Mouse (Mus musculus): ENCODE results near the gene Gm3404.
"Not testable (repeated sequence)": the region's sequence is repeated elsewhere in the genome, so short reads cannot be mapped to it uniquely, and the experiment has no call there.

Gene Gm3404

GRCm38 (mm10) chr5:146525501-146525900 is at the start of gene Gm3404:
Gm3404 (plus strand) TSS chr5:146525801.
- in situ Hi-C loops (cut with MboI; ENCODE audit: unreplicated experiment in 2 of 2), result not testable (repeated sequence)

DNA sequence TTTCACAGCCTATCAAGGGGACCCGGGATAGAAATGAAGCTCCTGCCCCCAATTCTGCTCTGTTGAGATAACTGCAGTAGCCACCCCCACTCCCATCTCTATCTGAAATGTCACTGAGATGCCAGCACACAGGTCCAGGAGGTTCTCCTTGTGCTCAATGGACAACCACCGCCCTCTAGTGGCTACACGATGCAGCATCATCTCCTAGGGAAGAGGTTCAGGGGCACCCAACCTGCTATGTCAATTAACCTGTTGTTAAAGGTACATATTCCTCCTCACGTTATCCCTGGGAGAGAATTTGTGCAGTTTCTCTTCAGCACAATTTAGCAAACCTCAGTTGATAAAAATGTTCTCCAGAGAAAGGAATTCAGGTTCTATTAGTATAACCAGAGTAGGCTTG is 46.0 kb upstream of the Gm3404 start:
- in situ Hi-C loops (cut with MboI; ENCODE audit: unreplicated experiment in 2 of 2), result loop anchor here in 1 of 2 experiments (5.0 to 25.0 kb wide), 4 partner anchors 145 to 1467 kb away; partner anchors contain the start of genes 1700001J03Rik and Zfp655

DNA sequence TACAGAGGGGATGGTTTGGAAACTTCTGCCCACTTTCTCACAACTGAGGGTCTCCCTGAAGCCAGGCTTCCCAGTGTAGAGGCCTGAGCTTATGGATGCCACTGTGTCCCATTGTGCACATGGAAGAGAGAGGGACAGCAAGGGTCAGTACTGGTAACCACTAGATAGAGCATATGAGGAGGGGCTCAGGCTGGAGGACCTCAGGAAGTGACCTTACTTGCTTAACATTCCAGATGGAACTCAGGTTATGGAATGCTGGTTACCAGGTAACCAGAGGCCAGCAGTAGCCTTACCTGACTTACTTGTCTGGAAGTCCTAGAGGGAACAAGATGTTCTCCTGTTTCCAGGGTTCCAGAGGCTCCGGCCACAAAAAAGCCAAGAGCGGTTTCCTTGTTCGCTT is 43.9 kb upstream of the Gm3404 start, which contains the start of gene Gm6408:
Gene Gm6408 (plus strand): TSS at position 301 of the 400 bp plus-strand sequence.
- in situ Hi-C loops (cut with MboI; ENCODE audit: unreplicated experiment in 2 of 2), result loop anchor here in 1 of 2 experiments (25.0 kb wide), 2 partner anchors 1244 to 1469 kb away; partner anchors contain the start of gene Zfp655

DNA sequence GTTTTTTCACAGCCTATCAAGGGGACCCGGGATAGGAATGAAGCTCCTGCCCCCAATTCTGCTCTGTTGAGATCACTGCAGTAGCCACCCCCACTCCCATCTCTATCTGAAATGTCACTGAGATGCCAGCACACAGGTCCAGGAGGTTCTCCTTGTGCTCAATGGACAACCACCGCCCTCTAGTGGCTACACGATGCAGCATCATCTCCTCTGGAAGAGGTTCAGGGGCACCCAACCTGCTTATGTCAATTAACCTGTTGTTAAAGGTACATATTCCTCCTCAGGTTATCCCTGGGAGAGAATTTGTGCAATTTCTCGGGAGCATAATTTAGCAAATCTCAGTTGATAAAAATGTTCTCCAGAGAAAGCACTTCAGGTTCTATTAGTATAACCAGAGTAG is 36.6 kb upstream of the Gm3404 start:
- in situ Hi-C loops (cut with MboI; ENCODE audit: unreplicated experiment in 2 of 2), result loop anchor here in 1 of 2 experiments (25.0 kb wide), 2 partner anchors 1252 to 1477 kb away; partner anchors contain the start of gene Zfp655

DNA sequence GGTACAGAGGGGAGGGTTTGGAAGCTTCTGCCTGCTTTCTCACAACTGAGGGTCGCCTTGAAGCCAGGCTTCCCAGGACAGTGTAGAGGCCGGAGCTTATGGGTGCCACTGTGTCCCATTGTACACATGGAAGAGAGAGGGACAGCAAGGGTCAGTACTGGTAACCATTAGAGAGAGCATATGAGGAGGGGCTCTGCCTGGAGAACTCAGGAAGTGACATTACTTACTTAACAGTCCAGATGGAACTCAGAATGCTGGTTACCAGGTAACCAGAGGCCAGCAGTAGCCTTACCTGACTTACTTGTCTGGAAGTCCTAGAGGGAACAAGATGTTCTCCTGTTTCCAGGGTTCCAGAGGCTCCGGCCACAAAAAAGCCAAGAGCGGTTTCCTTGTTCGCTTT is 34.5 kb upstream of the Gm3404 start, which contains the start of gene Gm6370:
Gene Gm6370 (plus strand): TSS at position 301 of the 400 bp plus-strand sequence.
- in situ Hi-C loops (cut with MboI; ENCODE audit: unreplicated experiment in 2 of 2), result loop anchor here in 1 of 2 experiments (25.0 kb wide), 2 partner anchors 1254 to 1479 kb away; partner anchors contain the start of gene Zfp655

DNA sequence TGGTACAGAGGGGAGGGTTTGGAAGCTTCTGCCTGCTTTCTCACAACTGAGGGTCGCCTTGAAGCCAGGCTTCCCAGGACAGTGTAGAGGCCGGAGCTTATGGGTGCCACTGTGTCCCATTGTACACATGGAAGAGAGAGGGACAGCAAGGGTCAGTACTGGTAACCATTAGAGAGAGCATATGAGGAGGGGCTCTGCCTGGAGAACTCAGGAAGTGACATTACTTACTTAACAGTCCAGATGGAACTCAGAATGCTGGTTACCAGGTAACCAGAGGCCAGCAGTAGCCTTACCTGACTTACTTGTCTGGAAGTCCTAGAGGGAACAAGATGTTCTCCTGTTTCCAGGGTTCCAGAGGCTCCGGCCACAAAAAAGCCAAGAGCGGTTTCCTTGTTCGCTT is 23.5 kb upstream of the Gm3404 start, which contains the start of gene 4930449I24Rik:
Gene 4930449I24Rik (plus strand): TSS at position 301 of the 400 bp plus-strand sequence.
- in situ Hi-C loops (cut with MboI; ENCODE audit: unreplicated experiment in 2 of 2), result not testable (repeated sequence)

DNA sequence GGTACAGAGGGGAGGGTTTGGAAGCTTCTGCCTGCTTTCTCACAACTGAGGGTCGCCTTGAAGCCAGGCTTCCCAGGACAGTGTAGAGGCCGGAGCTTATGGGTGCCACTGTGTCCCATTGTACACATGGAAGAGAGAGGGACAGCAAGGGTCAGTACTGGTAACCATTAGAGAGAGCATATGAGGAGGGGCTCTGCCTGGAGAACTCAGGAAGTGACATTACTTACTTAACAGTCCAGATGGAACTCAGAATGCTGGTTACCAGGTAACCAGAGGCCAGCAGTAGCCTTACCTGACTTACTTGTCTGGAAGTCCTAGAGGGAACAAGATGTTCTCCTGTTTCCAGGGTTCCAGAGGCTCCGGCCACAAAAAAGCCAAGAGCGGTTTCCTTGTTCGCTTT is 11.8 kb upstream of the Gm3404 start, which contains the start of gene Gm3402:
Gene Gm3402 (plus strand): TSS at position 301 of the 400 bp plus-strand sequence.
- in situ Hi-C loops (cut with MboI; ENCODE audit: unreplicated experiment in 2 of 2), result not testable (repeated sequence)

GRCm38 (mm10) chr5:146537347-146537746 is 11.7 kb downstream of the Gm3404 start, which contains the start of gene Gm3409:
Gm3409 (plus strand) TSS chr5:146537647.
- in situ Hi-C loops (cut with MboI; ENCODE audit: unreplicated experiment in 2 of 2), result not testable (repeated sequence)

DNA sequence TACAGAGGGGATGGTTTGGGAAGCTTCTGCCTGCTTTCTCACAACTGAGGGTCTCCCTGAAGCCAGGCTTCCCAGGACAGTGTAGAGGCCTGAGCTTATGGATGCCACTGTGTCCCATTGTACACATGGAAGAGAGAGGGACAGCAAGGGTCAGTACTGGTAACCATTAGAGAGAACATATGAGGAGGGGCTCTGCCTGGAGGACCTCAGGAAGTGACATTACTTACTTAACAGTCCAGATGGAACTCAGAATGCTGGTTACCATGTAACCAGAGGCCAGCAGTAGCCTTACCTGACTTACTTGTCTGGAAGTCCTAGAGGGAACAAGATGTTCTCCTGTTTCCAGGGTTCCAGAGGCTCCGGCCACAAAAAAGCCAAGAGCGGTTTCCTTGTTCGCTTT is 30.2 kb downstream of the Gm3404 start, which contains the start of gene Gm3415:
Gene Gm3415 (plus strand): TSS at position 301 of the 400 bp plus-strand sequence.
- in situ Hi-C loops (cut with MboI; ENCODE audit: unreplicated experiment in 2 of 2), result loop anchor here in 1 of 2 experiments (25.0 kb wide), 2 partner anchors 681 to 756 kb away; partner anchors contain the start of genes Cdx2 and Urad

GRCm38 (mm10) chr5:146564259-146564658 is 38.7 kb downstream of the Gm3404 start:
- in situ Hi-C loops (cut with MboI; ENCODE audit: unreplicated experiment in 2 of 2), result loop anchor here (5.0 to 25.0 kb wide), 5 partner anchors 108 to 753 kb away; partner anchors contain the start of genes Cdx2 (in 1 of the 2) and Urad (in 1 of the 2)

GRCm38 (mm10) chr5:146567054-146567453 is 41.5 kb downstream of the Gm3404 start:
- in situ Hi-C loops (cut with MboI; ENCODE audit: unreplicated experiment in 2 of 2), result loop anchor here in 1 of 2 experiments (5.0 to 25.0 kb wide), 3 partner anchors 105 to 745 kb away; partner anchors contain the start of genes Cdx2 and Urad

DNA sequence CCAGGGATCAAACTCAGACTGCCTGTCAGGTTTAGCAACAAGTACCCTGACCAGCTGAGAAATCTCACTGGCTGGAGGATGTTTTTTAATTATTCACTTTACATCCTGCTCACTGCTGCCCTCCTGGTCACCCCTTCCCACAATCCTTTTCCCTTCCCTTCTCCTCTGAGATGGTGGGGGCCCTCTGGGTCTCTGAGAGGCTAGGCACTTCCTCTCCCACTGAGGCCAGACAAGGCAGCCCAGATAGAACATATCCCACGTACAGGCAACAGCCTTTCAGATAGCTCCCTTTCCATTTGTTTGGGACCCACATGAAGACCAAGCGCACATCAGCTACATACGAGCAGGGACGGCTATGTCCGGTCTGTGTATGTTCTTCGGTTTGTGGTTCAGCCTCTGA is 44.6 kb downstream of the Gm3404 start:
- in situ Hi-C loops (cut with MboI; ENCODE audit: unreplicated experiment in 2 of 2), result loop anchor here in 1 of 2 experiments (10.0 to 25.0 kb wide), 3 partner anchors 325 to 742 kb away; partner anchors contain the start of genes Cdx2 and Urad

DNA sequence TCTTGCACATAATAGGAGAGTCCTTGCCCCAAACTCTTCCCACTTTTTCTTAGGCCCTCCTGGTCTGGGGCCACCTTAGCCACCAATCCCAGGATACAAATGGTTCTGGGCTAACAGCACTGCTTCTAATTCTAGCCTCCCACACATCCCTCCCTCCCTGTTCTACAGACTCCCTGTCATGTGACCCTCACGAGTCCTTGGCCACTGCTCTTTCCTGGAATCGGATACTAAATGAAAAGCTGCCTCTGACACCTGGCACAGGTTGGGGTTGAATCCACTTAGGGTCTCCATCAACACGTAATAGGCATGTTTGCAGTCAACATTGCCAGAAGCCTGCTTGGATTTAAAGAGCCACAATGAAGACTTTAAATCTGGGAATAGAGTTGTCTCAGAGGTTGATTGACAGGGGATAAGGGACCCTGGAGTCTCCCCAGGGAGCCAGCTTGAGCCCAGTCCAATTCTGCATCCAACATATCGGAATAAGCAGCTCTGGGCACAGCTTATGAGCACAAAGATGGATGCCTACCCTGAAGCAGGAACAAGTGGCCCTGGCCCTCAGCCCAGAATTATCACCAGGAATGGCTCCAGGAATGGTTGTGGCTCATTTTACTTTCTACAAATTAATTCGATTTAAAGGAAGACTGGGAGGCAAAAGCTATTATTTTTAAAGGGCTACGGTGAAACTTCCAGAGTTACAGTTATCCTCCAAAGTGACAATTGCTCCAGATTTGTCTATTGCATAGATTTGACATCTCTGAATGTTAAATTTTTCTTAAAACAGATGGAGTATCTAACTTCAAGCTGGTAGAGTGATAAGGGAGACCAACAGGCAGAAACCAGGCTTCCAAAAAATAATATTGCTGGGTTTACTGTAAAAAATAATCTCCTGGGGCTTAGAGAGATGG is 46.5 kb downstream of the Gm3404 start:
- in situ Hi-C loops (cut with MboI; ENCODE audit: unreplicated experiment in 2 of 2), result loop anchor here in 1 of 2 experiments (10.0 to 25.0 kb wide), 3 partner anchors 323 to 740 kb away; partner anchors contain the start of genes Cdx2 and Urad

DNA sequence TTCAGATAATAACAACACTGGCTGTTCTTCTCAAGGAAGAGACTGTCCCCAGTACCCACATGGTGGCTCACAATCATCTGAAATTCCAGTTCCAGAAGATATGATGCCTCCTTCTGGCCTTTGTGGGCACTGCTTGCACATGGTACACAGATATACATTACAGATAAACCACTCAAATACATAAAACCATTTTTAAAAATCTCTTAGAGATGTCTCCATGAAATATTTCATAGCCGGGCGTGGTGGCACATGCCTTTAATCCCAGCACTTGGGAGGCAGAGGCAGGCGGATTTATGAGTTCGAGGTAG is 47.1 kb downstream of the Gm3404 start:
- in situ Hi-C loops (cut with MboI; ENCODE audit: unreplicated experiment in 2 of 2), result loop anchor here in 1 of 2 experiments (10.0 to 25.0 kb wide), 3 partner anchors 322 to 740 kb away; partner anchors contain the start of genes Cdx2 and Urad

DNA sequence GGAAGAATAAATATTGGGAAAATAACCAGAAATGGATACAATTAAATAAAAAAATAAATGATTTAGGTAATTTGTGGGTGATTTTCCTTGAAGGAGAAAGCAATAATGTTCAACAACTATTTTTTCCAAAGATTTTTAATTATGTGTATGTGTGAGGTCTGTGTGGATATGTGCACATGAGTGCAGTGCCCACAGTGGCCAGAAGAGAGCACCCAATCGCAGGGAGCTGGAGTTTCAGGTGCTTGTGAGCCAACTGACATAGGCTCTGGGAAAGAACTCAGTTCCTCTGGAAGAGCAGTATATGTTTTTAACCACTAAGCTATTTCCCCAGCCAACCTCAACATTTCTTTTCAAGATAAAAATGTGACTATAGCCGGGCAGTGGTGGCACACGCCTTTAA is 51.1 kb downstream of the Gm3404 start:
- in situ Hi-C loops (cut with MboI; ENCODE audit: unreplicated experiment in 2 of 2), result loop anchor here in 1 of 2 experiments (10.0 kb wide), 1 partner anchor 318 kb away; no protein-coding TSS in a partner anchor

Data from v-Abl transformed pro-B cells (cell line).